Mouse (Mus musculus) left cerebral cortex, adult 11 months (tissue): Measurements from ENCODE around the gene Tesc.

Experiments
- DNase-seq: peaks from one replicate; pipeline ENCODE4 v3.0.0; 2022; ENCODE audit warnings: low spot score

Gene Tesc

GRCm38 (mm10) chr5:118015669-118016068, 11.9 kb upstream of the Tesc start:
- no peak for DNase-seq

GRCm38 (mm10) chr5:118017527-118017926, 10.0 kb upstream of the Tesc start:
- DNase-seq = no peak

GRCm38 (mm10) chr5:118019905-118020304, 7.6 kb upstream of the Tesc start:
- no peak for DNase-seq

GRCm38 (mm10) chr5:118023053-118023452, 4.5 kb upstream of the Tesc start:
- DNase-seq = no peak

- no peak for DNase-seq
These were observed 1.7 kb upstream of the Tesc start for GRCm38 (mm10) chr5:118025880-118026279.

- DNase-seq = no peak
These were observed 1.2 kb upstream of the Tesc start for GRCm38 (mm10) chr5:118026343-118026742.

GRCm38 (mm10) chr5:118027101-118027697, 344 bp upstream of the Tesc start:
- DNase-seq = no peak

- no peak for DNase-seq
These were observed 870 bp downstream of the Tesc start for GRCm38 (mm10) chr5:118028191-118029034.

- no peak for DNase-seq
These were observed 1.5 kb downstream of the Tesc start for GRCm38 (mm10) chr5:118029035-118029408.

GRCm38 (mm10) chr5:118029420-118029819, 1.9 kb downstream of the Tesc start:
- DNase-seq = peak; percentile 66

GRCm38 (mm10) chr5:118030022-118030675, 2.6 kb downstream of the Tesc start:
- DNase-seq = no peak

- no peak for DNase-seq
These were observed 3.5 kb downstream of the Tesc start for GRCm38 (mm10) chr5:118031059-118031458.

GRCm38 (mm10) chr5:118031508-118031907, 4.0 kb downstream of the Tesc start:
- no peak for DNase-seq

- no peak for DNase-seq
These were observed 5.8 kb downstream of the Tesc start for GRCm38 (mm10) chr5:118033328-118033727.

- DNase-seq = no peak
These were observed 6.2 kb downstream of the Tesc start for GRCm38 (mm10) chr5:118033740-118034139.

GRCm38 (mm10) chr5:118034632-118035031, 7.1 kb downstream of the Tesc start:
- DNase-seq = no peak

- DNase-seq = no peak
These were observed 8.2 kb downstream of the Tesc start for GRCm38 (mm10) chr5:118035786-118036185.

- no peak for DNase-seq
These were observed 9.6 kb downstream of the Tesc start for GRCm38 (mm10) chr5:118036888-118037797.

- no peak for DNase-seq
These were observed 10.4 kb downstream of the Tesc start for GRCm38 (mm10) chr5:118037798-118038484.

GRCm38 (mm10) chr5:118039241-118039668, 11.7 kb downstream of the Tesc start:
- no peak for DNase-seq

GRCm38 (mm10) chr5:118042599-118042998, 15.1 kb downstream of the Tesc start:
- no peak for DNase-seq
